Mouse (Mus musculus) neural tube, embryonic 12.5 days (tissue): ENCODE data around the gene Dpm1. TPM values are rescaled to one million over a fixed set of nuclear protein-coding genes. Genes with fewer than 3 reads are reported as not detected.

ENCODE experiments used
- ATAC-seq: fragments of 200-750 bp; cut with Nextera tagmentation; 2 replicates; pipeline ENCODE4 v1.8.0; 2017; ENCODE audit warnings: low read depth, mild to moderate bottlenecking, moderate TSS enrichment, moderate library complexity; ENCODE audit not compliant: low FRiP score
- H3K27ac ChIP-seq: fragments of 300-500 bp; sonication (generic); 2 replicates; pipeline ENCODE4 v1.5.1; 2016
- H3K27me3 ChIP-seq: fragments of 300-500 bp; sonication (generic); replicated peaks from 2 replicates; pipeline ENCODE4 v1.6.1; 2016; ENCODE audit warnings: mild to moderate bottlenecking
- H3K36me3 ChIP-seq: fragments of 300-500 bp; sonication (generic); 2 replicates; pipeline ENCODE4 v1.6.1; 2016; ENCODE audit warnings: mild to moderate bottlenecking
- H3K4me1 ChIP-seq: fragments of 300-500 bp; sonication (generic); 2 replicates; pipeline ENCODE4 v1.6.1; 2016
- H3K4me2 ChIP-seq: fragments of 300-500 bp; sonication (generic); replicated peaks from 2 replicates; pipeline ENCODE4 v1.6.1; 2016; ENCODE audit warnings: mild to moderate bottlenecking
- H3K4me3 ChIP-seq: fragments of 300-500 bp; sonication (generic); 2 replicates; pipeline ENCODE4 v1.5.1; 2016
- H3K9ac ChIP-seq: fragments of 300-500 bp; sonication (generic); 2 replicates; pipeline ENCODE4 v1.6.1; 2016; ENCODE audit warnings: mild to moderate bottlenecking
- H3K9me3 ChIP-seq: fragments of 300-500 bp; sonication (generic); 2 replicates; pipeline ENCODE4 v1.6.1; 2016; ENCODE audit warnings: mild to moderate bottlenecking
- WGBS: fragments of 180-500 bp; shearing (Covaris S2); methylation state at CpG from one replicate; pipeline ENCODE4 v1.1.7; 2016; 5-methylcytosine and 5-hydroxymethylcytosine counted together
- polyA plus RNA-seq: library from polyadenylated mRNA; unstranded; fragments of >200 nt; fragmentation: Nextera tagmentation; extraction: Ambion mirVana; gene quantifications from 2 replicates; pipeline ENCODE4 v1.2.1, GENCODE M21; 2016

Dpm1 gene
- polyA plus RNA-seq, 1 experiment from 2014 or later: 79.4 TPM

DNA sequence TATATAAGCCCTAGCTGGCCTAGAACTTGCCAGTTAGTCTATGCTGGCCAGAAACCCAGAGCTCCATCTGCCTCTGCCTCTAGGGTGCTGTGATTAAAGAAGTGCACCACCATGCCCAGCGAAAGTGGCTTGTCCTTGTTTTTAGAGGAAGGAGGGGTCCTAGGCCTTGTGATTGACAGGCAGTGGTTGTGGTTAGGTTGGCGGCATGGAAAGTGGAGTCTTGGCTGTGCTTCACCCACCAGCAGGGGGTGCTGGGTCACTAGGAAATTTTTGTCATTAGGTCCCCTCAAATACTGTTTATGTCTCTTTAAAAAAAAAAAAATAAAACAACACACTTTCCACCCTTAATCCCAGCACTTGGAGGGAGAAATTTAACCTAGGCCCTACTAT is 18.5 kb upstream of the Dpm1 start:
- ATAC-seq: no peak
- H3K36me3 ChIP-seq: no peaks in the 10 kb centered on the region
- no peak overlapping the region for H3K9ac ChIP-seq
- no peaks in the 10 kb centered on the region for H3K4me1 ChIP-seq
- H3K27me3 ChIP-seq: 0 out of 2 replicates have a peak, but pooled peaks cover 5% of the 10 kb centered on the region
- no peaks in the 10 kb centered on the region for H3K9me3 ChIP-seq
- no peak overlapping the region for H3K27ac ChIP-seq
- H3K4me3 ChIP-seq: no peak overlapping the region
- 31% methylated on average over 2 of the region's 2 CpGs for WGBS
- no peak overlapping the region for H3K4me2 ChIP-seq

DNA sequence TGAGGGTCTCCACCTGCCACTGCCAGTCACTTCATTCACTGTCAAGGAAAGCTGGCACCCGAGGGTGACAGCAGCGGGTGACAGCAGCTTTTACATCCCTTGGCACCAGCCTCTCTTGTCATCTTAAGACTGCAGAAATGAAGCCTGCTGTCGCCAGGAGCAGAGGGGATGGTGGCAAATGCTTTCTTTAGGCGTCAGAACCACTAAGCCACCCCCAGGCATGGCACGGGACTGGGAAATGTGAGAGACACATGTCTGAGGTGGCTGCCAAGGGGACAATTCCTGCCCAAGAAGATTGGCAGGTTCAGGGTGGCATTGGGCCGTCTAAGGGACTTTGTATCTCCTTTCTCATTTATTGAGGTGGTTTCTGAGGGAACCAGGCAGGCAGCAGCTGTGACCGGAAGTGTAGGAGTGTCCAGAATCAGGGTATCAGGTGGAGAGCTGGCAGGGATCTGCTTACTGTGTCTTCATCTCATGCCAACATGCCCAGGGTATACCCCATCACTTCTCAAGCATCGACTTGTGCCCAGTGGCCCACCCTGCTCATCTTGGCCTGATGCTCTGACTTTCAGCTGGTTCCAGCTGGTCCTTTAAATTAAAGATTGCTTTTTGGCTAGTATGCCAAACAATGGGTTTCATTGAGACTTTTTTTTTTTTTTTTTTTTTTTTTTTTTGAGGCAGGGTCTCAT is 17.9 kb upstream of the Dpm1 start:
- H3K9me3 ChIP-seq: no peaks in the 10 kb centered on the region
- no peak overlapping the region for H3K27ac ChIP-seq
- 80% methylated on average over 8 of the region's 8 CpGs for whole genome bisulfite sequencing

GRCm38 (mm10) chr2:168245571-168245970 is 15.2 kb upstream of the Dpm1 start:
- no peak overlapping the region for H3K27ac ChIP-seq
- H3K4me2 ChIP-seq: no peak overlapping the region
- ATAC-seq: no peak
- no peak overlapping the region for H3K9ac ChIP-seq
- H3K36me3 ChIP-seq: no peaks in the 10 kb centered on the region
- H3K4me1 ChIP-seq: no peaks in the 10 kb centered on the region
- H3K4me3 ChIP-seq: no peak overlapping the region
- H3K27me3 ChIP-seq: no peaks in the 10 kb centered on the region
- 31% methylated on average over 8 of the region's 8 CpGs for WGBS
- no peaks in the 10 kb centered on the region for H3K9me3 ChIP-seq

More for the DNA sequence above, 17.9 kb upstream of the Dpm1 start:
- Histone ChIP-seq H3K4me2 (no peak overlapping the region), H3K27me3 (0 out of 2 replicates have a peak, but pooled peaks cover 5% of the 10 kb centered on the region), H3K4me3 (no peak overlapping the region), H3K9ac (no peak overlapping the region), H3K36me3 (no peaks in the 10 kb centered on the region), H3K4me1 (no peaks in the 10 kb centered on the region)
- no peak for ATAC-seq

DNA sequence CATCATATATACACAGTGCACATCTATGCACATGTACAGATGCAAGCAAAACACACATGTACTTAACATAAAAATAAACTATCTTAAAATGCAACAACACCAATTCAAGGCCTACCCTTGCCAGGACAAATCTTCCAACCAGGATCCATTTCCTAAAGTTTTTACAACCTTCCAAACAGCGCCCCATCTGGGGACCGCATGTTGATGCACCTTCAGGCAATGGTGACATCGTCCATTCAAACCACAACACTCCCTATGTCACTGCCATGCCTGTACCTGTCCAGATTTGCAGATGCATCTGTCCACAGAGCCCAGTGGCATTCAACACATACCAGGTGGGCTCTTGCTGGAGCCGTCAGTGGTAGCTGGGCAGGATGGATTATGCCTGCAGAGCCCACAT is 12.9 kb upstream of the Dpm1 start:
- 74% methylated on average over 4 of the region's 4 CpGs for WGBS
- Histone ChIP-seq H3K4me2 (no peak overlapping the region), H3K4me3 (no peak overlapping the region), H3K9me3 (no peaks in the 10 kb centered on the region), H3K4me1 (no peaks in the 10 kb centered on the region), H3K36me3 (no peaks in the 10 kb centered on the region), H3K9ac (no peak overlapping the region), H3K27me3 (no peaks in the 10 kb centered on the region), H3K27ac (no peak overlapping the region)
- ATAC-seq: no peak

DNA sequence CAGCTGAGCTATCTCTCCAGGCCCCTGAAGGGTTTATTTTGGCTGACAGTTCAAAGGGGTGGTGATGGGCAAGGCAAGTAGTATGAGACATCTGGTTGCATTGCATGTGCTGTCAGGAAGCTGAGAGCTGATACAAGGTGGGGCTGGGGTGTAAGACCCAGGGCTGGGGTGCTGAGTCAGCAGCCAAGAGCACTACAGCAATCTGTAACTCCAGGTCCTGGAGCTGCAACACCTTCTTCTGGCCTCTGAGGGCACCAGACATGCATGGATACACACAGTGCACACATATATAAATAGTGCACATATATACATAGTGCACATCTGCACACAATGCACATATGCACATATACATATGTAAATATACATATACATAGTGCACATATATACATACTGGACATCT is 12.4 kb upstream of the Dpm1 start:
- ATAC-seq: no peak
- Histone ChIP-seq H3K36me3 (no peaks in the 10 kb centered on the region), H3K9me3 (no peaks in the 10 kb centered on the region), H3K4me1 (no peaks in the 10 kb centered on the region), H3K9ac (no peak overlapping the region), H3K4me2 (no peak overlapping the region), H3K27me3 (no peaks in the 10 kb centered on the region), H3K4me3 (no peak overlapping the region), H3K27ac (no peak overlapping the region)

- ATAC-seq: no peak
- H3K27ac ChIP-seq: no peak overlapping the region
Measured at GRCm38 (mm10) chr2:168238335-168238734, 7.9 kb upstream of the Dpm1 start.

DNA sequence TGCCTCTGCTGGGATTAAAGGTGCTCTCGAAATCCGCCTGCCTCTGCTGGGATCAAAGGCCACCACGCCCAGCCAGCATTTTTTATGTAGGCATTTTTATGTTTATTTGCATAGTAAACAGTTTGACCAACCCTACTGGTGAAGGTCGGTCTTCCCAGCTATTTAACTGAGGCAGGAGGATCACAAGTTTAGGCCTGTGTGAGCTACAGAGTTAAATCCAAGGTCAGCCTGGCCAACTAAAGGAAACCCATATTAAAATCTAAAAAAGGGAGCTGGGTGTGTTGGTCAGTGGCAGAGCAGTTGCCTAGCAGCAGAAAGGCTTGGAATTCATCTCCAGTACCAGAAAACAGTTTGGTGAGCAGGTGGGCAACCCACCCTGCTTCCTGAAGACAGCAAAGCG is 2.9 kb upstream of the Dpm1 start:
- Histone ChIP-seq H3K4me1 (peaks cover 24% of the 10 kb centered on the region), H3K9ac (no peak overlapping the region), H3K4me3 (no peak overlapping the region), H3K9me3 (no peaks in the 10 kb centered on the region), H3K4me2 (no peak overlapping the region), H3K27ac (no peak overlapping the region), H3K36me3 (peaks cover 10% of the 10 kb centered on the region), H3K27me3 (no peaks in the 10 kb centered on the region)
- WGBS: 90% methylated on average over 5 of the region's 5 CpGs
- no peak for ATAC-seq

More at GRCm38 (mm10) chr2:168238335-168238734, 7.9 kb upstream of the Dpm1 start:
- Histone ChIP-seq H3K4me2 (no peak overlapping the region), H3K4me1 (no peaks in the 10 kb centered on the region), H3K9me3 (no peaks in the 10 kb centered on the region), H3K27me3 (no peaks in the 10 kb centered on the region), H3K4me3 (no peak overlapping the region), H3K36me3 (peaks cover 10% of the 10 kb centered on the region), H3K9ac (no peak overlapping the region)
- 92% methylated on average over 4 of the region's 4 CpGs for WGBS

DNA sequence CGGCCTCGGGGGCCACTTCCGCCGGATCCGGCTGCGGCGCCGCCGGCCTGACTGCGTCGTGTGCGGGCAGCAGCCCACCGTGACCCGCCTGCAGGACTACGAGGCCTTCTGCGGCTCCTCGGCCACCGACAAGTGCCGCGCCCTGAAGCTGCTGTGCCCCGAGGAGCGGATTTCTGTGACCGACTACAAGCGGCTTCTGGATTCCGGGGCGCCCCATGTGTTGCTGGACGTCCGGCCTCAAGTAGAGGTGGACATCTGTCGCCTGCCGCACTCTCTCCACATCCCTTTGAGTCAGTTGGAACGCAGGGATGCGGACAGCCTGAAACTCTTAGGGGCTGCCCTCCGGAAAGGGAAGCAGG is 1.1 kb upstream of the Dpm1 start:
- Histone ChIP-seq H3K4me1 (peaks cover 27% of the 10 kb centered on the region), H3K9ac (peak overlapping the region; percentile 96), H3K36me3 (peaks cover 13% of the 10 kb centered on the region), H3K4me3 (peak overlapping the region; percentile 100), H3K9me3 (no peaks in the 10 kb centered on the region), H3K27ac (no peak overlapping the region), H3K27me3 (no peaks in the 10 kb centered on the region), H3K4me2 (peak overlapping the region; percentile 100)
- no peak for ATAC-seq
- 68% methylated on average over 33 of the region's 33 CpGs for WGBS

- peak overlapping the region; percentile 96 for H3K9ac ChIP-seq
- peak; percentile 67 for ATAC-seq
- peak overlapping the region; percentile 100 for H3K4me3 ChIP-seq
- H3K4me1 ChIP-seq: peaks cover 27% of the 10 kb centered on the region
- peaks cover 18% of the 10 kb centered on the region for H3K36me3 ChIP-seq
- no peaks in the 10 kb centered on the region for H3K9me3 ChIP-seq
- 4% methylated on average over 105 of the region's 105 CpGs for WGBS
- H3K27me3 ChIP-seq: no peaks in the 10 kb centered on the region
- H3K4me2 ChIP-seq: peak overlapping the region; percentile 100
- peak overlapping the region; percentile 65; the same call in 1 of the 2 replicates for H3K27ac ChIP-seq
Measured at GRCm38 (mm10) chr2:168230773-168231470, 531 bp upstream of the Dpm1 start.

GRCm38 (mm10) chr2:168229116-168230025 is 1.0 kb downstream of the Dpm1 start:
- peak overlapping the region; percentile 100 for H3K4me2 ChIP-seq
- H3K9me3 ChIP-seq: no peaks in the 10 kb centered on the region
- 20% methylated on average over 41 of the region's 41 CpGs for WGBS
- ATAC-seq: peak; percentile 51; the same call in 1 of the 2 replicates
- peaks cover 33% of the 10 kb centered on the region for H3K36me3 ChIP-seq
- peaks cover 27% of the 10 kb centered on the region for H3K4me1 ChIP-seq
- H3K9ac ChIP-seq: peak overlapping the region; percentile 96
- peak overlapping the region; percentile 100 for H3K4me3 ChIP-seq
- H3K27me3 ChIP-seq: no peaks in the 10 kb centered on the region
- no peak overlapping the region for H3K27ac ChIP-seq

GRCm38 (mm10) chr2:168223326-168223725 is 7.1 kb downstream of the Dpm1 start:
- no peak for ATAC-seq
- Histone ChIP-seq H3K36me3 (peaks cover 72% of the 10 kb centered on the region), H3K9ac (no peak overlapping the region), H3K4me1 (0 out of 2 replicates have a peak, but pooled peaks cover 3% of the 10 kb centered on the region), H3K27ac (no peak overlapping the region), H3K4me2 (no peak overlapping the region), H3K9me3 (no peaks in the 10 kb centered on the region), H3K27me3 (no peaks in the 10 kb centered on the region), H3K4me3 (no peak overlapping the region)
- 91% methylated on average over 6 of the region's 6 CpGs for WGBS

DNA sequence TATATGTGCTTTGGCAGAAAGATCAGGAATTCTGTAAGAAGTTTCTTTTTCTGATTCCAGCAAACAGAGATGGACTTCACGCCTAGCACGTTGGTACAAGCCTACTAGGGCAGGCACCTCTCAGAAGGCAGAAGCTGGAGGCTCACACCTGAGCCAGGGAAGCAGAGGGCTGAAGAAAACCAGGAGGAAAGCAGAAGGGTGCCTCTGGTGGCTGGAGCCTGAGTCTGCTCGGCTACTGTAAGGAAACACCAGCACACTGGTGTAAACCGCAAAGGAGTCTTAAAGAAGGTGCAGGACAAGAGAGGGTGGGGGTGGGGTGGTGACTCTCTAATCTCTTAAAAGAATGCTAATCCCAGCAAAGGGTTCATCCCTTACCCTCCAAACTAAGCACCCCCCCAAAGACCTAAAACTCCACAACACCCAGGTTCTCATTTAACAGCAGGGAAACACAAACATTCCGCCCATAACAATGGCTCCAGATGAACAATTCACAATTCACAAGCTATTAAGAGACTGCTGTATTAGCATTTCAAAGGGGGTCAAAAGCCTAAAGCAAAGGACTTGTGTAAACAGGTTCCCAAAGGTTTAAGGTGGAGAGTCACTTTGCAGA is 16.5 kb downstream of the Dpm1 start:
- H3K4me2 ChIP-seq: no peak overlapping the region
- H3K27ac ChIP-seq: no peak overlapping the region
- no peak for ATAC-seq
- no peaks in the 10 kb centered on the region for H3K4me1 ChIP-seq
- H3K9me3 ChIP-seq: no peaks in the 10 kb centered on the region
- 41% methylated on average over 5 of the region's 5 CpGs for WGBS
- H3K36me3 ChIP-seq: peaks cover 79% of the 10 kb centered on the region
- H3K4me3 ChIP-seq: no peak overlapping the region
- no peak overlapping the region for H3K9ac ChIP-seq
- no peaks in the 10 kb centered on the region for H3K27me3 ChIP-seq
